ENCODE assay signal across 12 mouse cellular contexts in the genomic region with DNA sequence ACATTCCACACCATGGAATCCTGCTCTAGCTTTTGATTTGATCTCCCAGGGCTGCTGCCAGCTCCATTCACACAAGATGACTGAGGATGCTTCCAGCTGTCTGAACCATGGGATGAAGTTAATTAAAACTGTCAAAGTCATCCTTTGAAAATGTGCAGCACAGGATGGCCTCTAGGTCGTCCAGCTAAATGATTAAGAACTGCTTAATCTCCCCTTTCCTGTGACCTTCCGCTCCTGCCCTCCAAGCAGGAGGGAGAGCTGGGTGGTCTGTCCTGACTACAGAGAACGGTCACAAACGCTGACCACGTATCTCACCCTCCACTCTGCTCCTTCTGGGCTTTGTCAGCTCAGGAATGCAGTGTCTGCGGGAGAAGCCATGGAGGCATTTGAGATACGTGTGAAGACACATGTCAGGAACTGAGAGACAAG. TPM values are rescaled to one million over a fixed set of nuclear protein-coding genes. Genes with fewer than 3 reads are reported as not detected.
DNase-seq lines count a peak whose midpoint lies in the region; ATAC-seq and TF ChIP-seq lines count a peak whose summit lies in the region.
"Had no signal": no experiment of that assay in that cellular context is flagged by ENCODE, and none has a peak within 500 bp of the region (broad histone marks: within the 10 kb centered on the region; RNA-seq: fewer than 3 reads in every experiment).

No protein-coding gene starts in this region.

- no peaks in the 10 kb centered on the region for H3K36me3 ChIP-seq in heart, embryonic 12.5 days
- no peaks in the 10 kb centered on the region for H3K36me3 ChIP-seq in limb, embryonic 12.5 days
- H3K36me3 ChIP-seq in limb, embryonic 10.5 days: no peaks in the 10 kb centered on the region
- H3K36me3 ChIP-seq: hindbrain, embryonic 15.5 days had no signal

- no peak for DNase-seq in heart, postnatal 4 days
- no peak for DNase-seq in limb, embryonic 10.5 days (ENCODE audit: low spot score)
- peak; percentile 56 for DNase-seq in embryo, embryonic 11 days
- DNase-seq in mesoderm, embryonic 11.5 days (ENCODE audit: low read depth, low spot score): peak; percentile 67
- no peak for DNase-seq in cerebellum, adult 2 months
- DNase-seq in gastrocnemius, postnatal 4 days (ENCODE audit: low spot score in 2 of 2): no peak
- DNase-seq: adrenal gland, adult 8-10 months; cerebellum, adult 11-12 months had no signal

- no peak overlapping the region for H3K9ac ChIP-seq in heart, embryonic 12.5 days
- no peak overlapping the region for H3K9ac ChIP-seq in limb, embryonic 12.5 days (replicated peaks)
- H3K9ac ChIP-seq: hindbrain, embryonic 15.5 days had no signal

- 0 out of 2 replicates have a peak, but pooled peaks have one; percentile 27 for ATAC-seq in heart, embryonic 12.5 days (ENCODE audit: insufficient number of reproducible peaks, low FRiP score)
- 0 out of 2 replicates have a peak, but pooled peaks have one; percentile 26 for ATAC-seq in limb, embryonic 12.5 days (ENCODE audit: insufficient number of reproducible peaks, insufficient read depth, low FRiP score, low TSS enrichment, low read depth)

- no peaks in the 10 kb centered on the region for H3K27me3 ChIP-seq in heart, embryonic 12.5 days (replicated peaks)
- H3K27me3 ChIP-seq in limb, embryonic 12.5 days: no peaks in the 10 kb centered on the region
- no peaks in the 10 kb centered on the region for H3K27me3 ChIP-seq in limb, embryonic 10.5 days (ENCODE audit: low read depth, poor library complexity, severe bottlenecking)
- H3K27me3 ChIP-seq in cerebellum, adult 2 months (ENCODE audit: control insufficient read depth, insufficient read depth, low read length): no peaks in the 10 kb centered on the region
- H3K27me3 ChIP-seq: hindbrain, embryonic 15.5 days had no signal

- H3K9me3 ChIP-seq in heart, embryonic 12.5 days (replicated peaks): no peaks in the 10 kb centered on the region
- H3K9me3 ChIP-seq in limb, embryonic 12.5 days: no peaks in the 10 kb centered on the region
- no peaks in the 10 kb centered on the region for H3K9me3 ChIP-seq in limb, embryonic 10.5 days (replicated peaks)
- H3K9me3 ChIP-seq: hindbrain, embryonic 15.5 days had no signal

- peak overlapping the region; percentile 95 for H3K27ac ChIP-seq in heart, embryonic 12.5 days (ENCODE audit: poor library complexity, severe bottlenecking)
- no peak overlapping the region for H3K27ac ChIP-seq in limb, embryonic 12.5 days
- no peak overlapping the region for H3K27ac ChIP-seq in limb, embryonic 10.5 days
- no peak overlapping the region for H3K27ac ChIP-seq in cerebellum, adult 2 months (ENCODE audit: insufficient read depth, low read length)
- H3K27ac ChIP-seq: hindbrain, embryonic 15.5 days had no signal

- no peak for TF ChIP-seq CTCF in cerebellum, adult 2 months (IDR thresholded peaks at IDR 0.05; ENCODE audit: borderline replicate concordance, insufficient read depth, low read depth, low read length)

- 3% methylated on average over 7 of the region's 7 CpGs for WGBS in heart, embryonic 12.5 days
- WGBS in limb, embryonic 12.5 days: 11% methylated on average over 7 of the region's 7 CpGs
- under 1% methylated on average over 7 of the region's 7 CpGs for WGBS in limb, embryonic 10.5 days
- WGBS in cerebellum, adult 2 months: 18% methylated on average over 7 of the region's 7 CpGs

- H3K4me2 ChIP-seq in heart, embryonic 12.5 days: peak overlapping the region; percentile 9; the same call in 1 of the 2 replicates
- no peak overlapping the region for H3K4me2 ChIP-seq in limb, embryonic 12.5 days
- H3K4me2 ChIP-seq: hindbrain, embryonic 15.5 days; liver, embryonic 11.5 days had no signal

- no peak overlapping the region for H3K4me3 ChIP-seq in heart, embryonic 12.5 days
- no peak overlapping the region for H3K4me3 ChIP-seq in limb, embryonic 12.5 days (replicated peaks)
- no peak overlapping the region for H3K4me3 ChIP-seq in limb, embryonic 10.5 days
- no peak overlapping the region for H3K4me3 ChIP-seq in cerebellum, adult 2 months (replicated peaks; ENCODE audit: insufficient read depth, low read depth, low read length)
- H3K4me3 ChIP-seq: hindbrain, embryonic 15.5 days had no signal

- H3K4me1 ChIP-seq in heart, embryonic 12.5 days (replicated peaks): peaks cover 48% of the 10 kb centered on the region
- peaks cover 14% of the 10 kb centered on the region for H3K4me1 ChIP-seq in limb, embryonic 12.5 days (replicated peaks)
- peaks cover 23% of the 10 kb centered on the region for H3K4me1 ChIP-seq in limb, embryonic 10.5 days
- no peaks in the 10 kb centered on the region for H3K4me1 ChIP-seq in cerebellum, adult 2 months (ENCODE audit: control insufficient read depth, insufficient read depth, low read length)

- no peak for TF ChIP-seq POLR2A in cerebellum, adult 2 months (IDR thresholded peaks at IDR 0.05; ENCODE audit: borderline replicate concordance, insufficient read depth, low read length)

RNA-seq across cellular contexts. Expression of a gene that starts 26.6 kb away (rescaled TPM):
- polyA plus RNA-seq in heart, embryonic 12.5 days (2016; fragmentation: Nextera tagmentation; extraction: Ambion mirVana): 16.5 and 17.7 TPM in 2 replicates
- total RNA-seq in heart, postnatal 4 days (2021): 1 to 10 TPM; 7.7 to 8.1 TPM
- 2.0 and 3.1 TPM in 2 replicates for polyA plus RNA-seq in limb, embryonic 12.5 days (2016; fragmentation: Nextera tagmentation; extraction: Ambion mirVana)
- 2.7 and 3.2 TPM in 2 replicates for polyA plus RNA-seq in limb, embryonic 10.5 days (2016; fragmentation: Nextera tagmentation; extraction: Ambion mirVana)
- 0.97 and 1.2 TPM in 2 replicates for polyA plus RNA-seq in cerebellum, adult 2 months (2012; rRNA removed)
- 10 to 100 TPM; 13.3 to 14.9 TPM for total RNA-seq in gastrocnemius, postnatal 4 days (2021)

Comparison
In these comparisons a context has a peak if more than half of its experiments do, and no peak if none do; other contexts are left out.
1. DNase-seq: peak in embryo, embryonic 11 days (single experiment) and mesoderm, embryonic 11.5 days (single experiment); none in heart, postnatal 4 days (single experiment), limb, embryonic 10.5 days (single experiment), cerebellum, adult 2 months (0 of 2) and gastrocnemius, postnatal 4 days (0 of 2).